Mouse (Mus musculus): ENCODE measurements around the gene Ric8b. TPM values are rescaled to one million over a fixed set of nuclear protein-coding genes. Genes with fewer than 3 reads are reported as not detected.

The Ric8b gene
- polyA plus RNA-seq, 1 experiment from 2014 or later: 15.5 TPM

DNA sequence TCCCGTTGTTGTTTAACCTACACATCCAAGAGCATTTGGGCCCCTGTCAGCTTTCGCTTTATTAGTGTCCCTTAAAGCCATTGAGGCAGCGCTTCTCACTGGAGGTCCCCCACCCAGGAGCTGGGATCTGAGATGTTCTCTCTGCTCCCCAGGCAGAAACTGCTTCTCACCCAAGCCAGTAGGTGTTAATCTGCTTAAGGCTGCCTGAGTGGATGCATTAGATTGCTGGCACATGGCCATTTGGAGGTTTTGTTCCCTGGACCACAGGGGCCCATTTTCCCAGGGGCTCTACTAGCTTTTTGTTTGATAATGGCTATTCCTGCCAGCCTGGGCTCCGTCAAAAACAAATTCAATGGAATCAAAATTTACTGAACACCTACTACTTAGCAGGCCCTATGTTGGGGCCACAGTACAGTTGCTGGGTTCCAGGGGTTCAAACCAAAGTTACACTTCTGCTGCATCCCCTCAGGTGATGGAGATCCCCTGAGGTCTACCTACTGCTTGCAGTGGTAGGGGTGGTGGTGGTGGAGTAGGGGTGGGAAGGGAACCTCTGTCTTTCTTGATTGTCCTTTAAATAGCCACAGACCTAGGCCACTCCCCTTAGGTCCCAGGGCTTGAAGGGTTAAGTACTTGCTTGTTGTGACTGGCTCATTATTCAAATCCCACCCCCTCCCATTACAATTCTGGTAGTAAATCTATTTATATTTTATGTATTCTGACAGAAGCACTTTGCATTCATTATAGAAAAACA lies 28.1 kb upstream of the Ric8b start:
- H3K4me3 ChIP-seq (ENCODE audit: low read length): no peak overlapping the region
- no peaks in the 10 kb centered on the region for H3K9me3 ChIP-seq (ENCODE audit: control insufficient read depth, low read length)
- H3K9ac ChIP-seq (ENCODE audit: low read depth, low read length): no peak overlapping the region
- ATAC-seq: no peak
- no peak overlapping the region for H3K27ac ChIP-seq (ENCODE audit: low read length)
- WGBS: 70% methylated on average over 4 of the region's 4 CpGs
- no peaks in the 10 kb centered on the region for H3K27me3 ChIP-seq (replicated peaks; ENCODE audit: control insufficient read depth, insufficient read depth, low read length)
- no peaks in the 10 kb centered on the region for H3K36me3 ChIP-seq (ENCODE audit: control insufficient read depth, insufficient read depth, low read length)
- peaks cover 6% of the 10 kb centered on the region; the same call in 1 of the 2 replicates for H3K4me1 ChIP-seq (ENCODE audit: control insufficient read depth, insufficient read depth, low read length)
- H3K4me2 ChIP-seq (ENCODE audit: low read depth, low read length): no peak overlapping the region

DNA sequence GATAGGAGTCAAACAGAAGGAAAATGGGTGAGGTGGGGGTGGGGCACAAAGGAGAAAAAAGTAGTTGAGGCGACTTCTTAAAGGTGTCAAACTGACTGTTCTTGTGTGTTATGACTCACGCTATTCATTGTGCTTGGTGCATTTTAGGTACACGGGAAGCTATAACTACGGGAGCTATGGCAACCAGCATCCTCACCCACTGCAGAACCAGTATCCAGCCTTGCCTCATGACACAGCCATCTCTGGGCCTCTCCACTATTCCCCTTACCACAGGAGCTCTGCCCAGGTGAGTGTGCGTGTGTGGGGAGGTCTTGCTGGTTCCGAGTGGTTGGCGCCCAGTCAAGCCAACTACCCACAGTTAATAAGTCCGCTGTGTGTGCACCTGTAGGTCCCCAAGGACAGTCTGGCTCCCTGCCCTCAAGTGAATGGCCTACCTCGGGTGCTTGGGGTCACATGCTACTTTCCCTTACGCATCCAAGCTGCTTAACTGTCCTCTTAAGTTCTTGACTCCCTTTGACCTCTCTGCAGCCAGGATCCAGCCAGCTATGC lies 21.5 kb upstream of the Ric8b start:
- Histone ChIP-seq H3K27ac (ENCODE audit: low read length) (no peak overlapping the region), H3K4me1 (ENCODE audit: control insufficient read depth, insufficient read depth, low read length) (no peaks in the 10 kb centered on the region), H3K9me3 (ENCODE audit: control insufficient read depth, low read length) (no peaks in the 10 kb centered on the region), H3K4me2 (ENCODE audit: low read depth, low read length) (no peak overlapping the region), H3K27me3 (replicated peaks; ENCODE audit: control insufficient read depth, insufficient read depth, low read length) (no peaks in the 10 kb centered on the region), H3K36me3 (ENCODE audit: control insufficient read depth, insufficient read depth, low read length) (no peaks in the 10 kb centered on the region), H3K9ac (ENCODE audit: low read depth, low read length) (no peak overlapping the region), H3K4me3 (ENCODE audit: low read length) (no peak overlapping the region)
- WGBS: 89% methylated on average over 10 of the region's 10 CpGs
- no peak for ATAC-seq

DNA sequence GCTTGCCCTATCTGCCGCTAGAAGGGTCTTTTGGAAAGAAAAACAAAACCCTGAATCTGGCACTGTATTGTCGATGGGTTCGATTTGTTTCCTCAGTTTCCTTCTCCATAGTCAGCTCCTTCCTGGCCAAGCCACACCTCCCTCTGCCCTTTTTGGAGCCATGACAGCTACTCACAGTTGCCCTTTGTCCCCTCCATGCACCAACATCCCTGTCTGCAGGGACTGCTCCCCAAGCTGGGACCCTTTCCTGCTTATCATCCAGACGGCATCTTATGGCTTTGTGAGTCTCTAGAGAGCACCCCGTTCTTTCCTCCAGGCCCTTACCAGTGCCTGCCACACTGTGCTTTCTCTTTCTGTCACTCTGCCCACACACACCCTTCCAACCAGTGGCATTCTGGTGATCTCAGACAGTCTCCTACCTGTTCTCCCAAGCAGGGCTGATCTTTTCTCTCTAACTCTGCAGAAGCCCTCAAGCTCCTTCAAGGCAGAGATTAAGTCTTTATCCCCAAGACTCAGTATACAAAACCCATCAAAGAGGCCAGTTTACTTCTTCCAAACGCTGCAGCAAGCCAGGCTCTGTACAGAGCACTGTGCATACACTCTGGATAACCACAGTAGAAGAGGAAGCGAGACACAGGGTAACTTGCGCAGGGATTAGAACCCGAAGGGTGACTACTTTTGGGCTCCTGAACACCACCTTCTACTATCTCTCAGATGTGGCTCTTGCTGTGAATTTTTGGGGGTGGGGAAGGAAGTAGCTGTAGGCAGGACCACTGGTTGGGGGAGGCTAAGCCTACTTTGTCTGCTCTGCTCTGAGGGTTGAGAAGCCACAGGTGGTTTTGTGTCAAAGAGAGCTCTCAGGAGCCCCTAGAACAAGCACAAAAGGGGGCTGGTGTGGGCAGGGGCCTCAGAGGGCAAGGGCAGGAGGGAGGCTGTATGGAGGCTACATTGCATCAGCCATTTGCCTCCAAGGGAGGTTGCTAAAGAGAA lies 20.2 kb upstream of the Ric8b start:
- Histone ChIP-seq H3K27ac (ENCODE audit: low read length) (no peak overlapping the region), H3K4me3 (ENCODE audit: low read length) (no peak overlapping the region), H3K9me3 (ENCODE audit: control insufficient read depth, low read length) (no peaks in the 10 kb centered on the region), H3K36me3 (ENCODE audit: control insufficient read depth, insufficient read depth, low read length) (no peaks in the 10 kb centered on the region), H3K4me2 (ENCODE audit: low read depth, low read length) (no peak overlapping the region), H3K4me1 (ENCODE audit: control insufficient read depth, insufficient read depth, low read length) (no peaks in the 10 kb centered on the region), H3K27me3 (replicated peaks; ENCODE audit: control insufficient read depth, insufficient read depth, low read length) (no peaks in the 10 kb centered on the region), H3K9ac (ENCODE audit: low read depth, low read length) (no peak overlapping the region)
- 68% methylated on average over 9 of the region's 9 CpGs for WGBS
- ATAC-seq: no peak

DNA sequence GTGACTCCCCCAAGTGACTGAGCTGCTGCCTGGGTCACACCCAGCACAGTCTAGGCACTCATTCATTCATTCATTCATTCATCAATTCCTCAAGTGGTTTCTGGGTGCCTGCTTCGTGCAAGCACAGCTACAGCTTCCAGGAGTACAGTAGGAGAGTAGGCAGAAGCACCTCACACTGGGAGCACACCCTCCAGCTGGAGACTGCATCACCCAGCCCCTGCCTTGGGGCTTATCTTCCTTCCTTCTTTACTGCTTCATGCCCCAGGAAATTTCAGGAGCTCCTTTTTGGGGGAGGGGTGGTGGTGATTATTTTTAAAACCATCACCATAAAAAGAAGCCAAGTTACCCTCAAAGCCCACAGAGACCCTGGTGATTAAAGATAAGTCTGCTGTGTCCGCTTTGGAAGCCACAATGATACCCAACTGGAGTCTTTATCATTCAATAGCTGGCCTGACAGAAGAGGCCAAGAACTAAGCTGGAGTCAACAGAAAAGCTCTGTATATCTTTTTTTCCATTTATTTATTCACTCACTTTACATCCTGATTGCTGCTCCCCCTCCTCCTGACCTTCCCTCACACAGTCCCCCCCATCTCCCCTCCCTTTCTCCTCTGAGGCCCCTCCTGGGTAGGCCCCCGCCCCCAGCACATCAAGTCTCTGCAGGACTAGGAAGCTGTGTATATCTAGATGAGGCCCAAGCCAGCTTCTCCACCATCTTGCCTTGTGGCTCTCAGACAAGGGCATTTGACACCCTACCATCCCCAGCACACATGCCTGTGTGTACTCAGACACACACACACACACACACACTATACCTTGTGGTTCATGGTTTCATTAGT lies 19.1 kb upstream of the Ric8b start:
- WGBS: 80% methylated on average over 3 of the region's 3 CpGs

DNA sequence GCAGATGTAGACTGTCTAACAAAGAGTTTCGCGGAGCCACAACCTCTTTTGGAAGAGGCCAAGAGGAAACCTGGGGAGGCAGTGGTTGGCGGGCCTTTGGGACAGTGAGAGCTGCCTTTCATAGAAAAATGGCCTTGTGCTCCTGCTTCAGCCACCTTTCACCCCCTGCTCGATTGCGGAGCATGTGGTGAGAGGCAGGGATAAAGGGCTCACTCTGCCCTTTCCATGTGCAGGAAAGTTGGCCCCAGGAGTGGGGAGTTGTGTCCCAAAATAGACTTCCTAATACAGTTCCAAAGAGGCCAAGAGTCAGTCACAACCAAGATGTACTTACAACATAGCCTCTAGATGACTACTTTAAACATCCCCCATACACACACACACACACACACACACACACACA lies 15.7 kb upstream of the Ric8b start:
- no peak overlapping the region for H3K27ac ChIP-seq (ENCODE audit: low read length)
- no peaks in the 10 kb centered on the region for H3K9me3 ChIP-seq (ENCODE audit: control insufficient read depth, low read length)
- no peak overlapping the region for H3K9ac ChIP-seq (ENCODE audit: low read depth, low read length)
- no peaks in the 10 kb centered on the region for H3K27me3 ChIP-seq (replicated peaks; ENCODE audit: control insufficient read depth, insufficient read depth, low read length)
- H3K4me3 ChIP-seq (ENCODE audit: low read length): no peak overlapping the region
- H3K36me3 ChIP-seq (ENCODE audit: control insufficient read depth, insufficient read depth, low read length): no peaks in the 10 kb centered on the region
- 78% methylated on average over 5 of the region's 5 CpGs for WGBS
- H3K4me2 ChIP-seq (ENCODE audit: low read depth, low read length): no peak overlapping the region
- H3K4me1 ChIP-seq (ENCODE audit: control insufficient read depth, insufficient read depth, low read length): peaks cover 8% of the 10 kb centered on the region
- no peak for ATAC-seq

More for the DNA sequence above, 19.1 kb upstream of the Ric8b start:
- Histone ChIP-seq H3K4me2 (ENCODE audit: low read depth, low read length) (no peak overlapping the region), H3K27ac (ENCODE audit: low read length) (no peak overlapping the region), H3K4me1 (ENCODE audit: control insufficient read depth, insufficient read depth, low read length) (peaks cover 3% of the 10 kb centered on the region), H3K9me3 (ENCODE audit: control insufficient read depth, low read length) (no peaks in the 10 kb centered on the region), H3K27me3 (replicated peaks; ENCODE audit: control insufficient read depth, insufficient read depth, low read length) (no peaks in the 10 kb centered on the region), H3K4me3 (ENCODE audit: low read length) (no peak overlapping the region), H3K36me3 (ENCODE audit: control insufficient read depth, insufficient read depth, low read length) (no peaks in the 10 kb centered on the region), H3K9ac (ENCODE audit: low read depth, low read length) (no peak overlapping the region)
- no peak for ATAC-seq

DNA sequence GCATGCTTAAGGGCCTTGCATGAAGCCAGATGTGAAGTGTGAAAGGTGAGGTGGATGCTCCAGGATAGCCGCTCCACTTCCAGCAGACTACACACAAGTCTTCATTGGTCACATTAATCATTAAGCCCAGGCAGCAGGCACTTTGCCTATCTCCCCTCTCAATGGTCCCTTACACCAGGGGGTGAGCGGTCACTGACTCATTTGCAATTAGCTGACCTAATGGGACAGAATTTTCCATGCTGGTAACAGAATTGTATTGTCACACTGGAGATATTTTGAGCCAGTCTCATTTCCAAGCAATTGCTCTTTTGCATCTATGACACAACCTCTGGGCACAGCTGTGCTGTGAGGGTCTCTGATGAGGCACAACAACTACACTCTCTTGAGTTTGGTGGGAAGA lies 15.2 kb upstream of the Ric8b start:
- WGBS: 69% methylated on average over 2 of the region's 2 CpGs

DNA sequence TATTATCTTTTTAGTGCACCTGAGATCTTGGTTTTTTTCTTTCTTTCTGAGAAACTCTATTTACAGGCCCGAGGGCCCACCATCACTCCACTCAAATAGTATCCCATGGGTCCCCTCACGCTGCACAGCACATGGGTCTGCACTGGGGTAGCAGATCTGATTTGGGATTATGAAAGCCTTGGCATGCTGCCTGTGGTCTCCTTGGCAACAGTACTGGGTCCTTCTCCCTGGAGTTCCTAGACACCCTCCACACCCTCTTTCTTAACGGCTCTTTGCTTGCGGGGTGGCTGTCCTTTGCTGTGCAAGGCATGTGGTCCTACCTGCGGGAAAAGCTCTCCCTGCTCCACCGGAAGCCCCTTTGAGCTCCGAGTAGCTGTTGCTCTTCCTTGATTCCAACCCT lies 14.1 kb upstream of the Ric8b start:
- H3K4me2 ChIP-seq (ENCODE audit: low read depth, low read length): peak overlapping the region; percentile 43; the same call in 1 of the 2 replicates
- ATAC-seq: no peak

More for the DNA sequence above, 15.2 kb upstream of the Ric8b start:
- H3K4me1 ChIP-seq (ENCODE audit: control insufficient read depth, insufficient read depth, low read length): peaks cover 8% of the 10 kb centered on the region
- H3K4me2 ChIP-seq (ENCODE audit: low read depth, low read length): no peak overlapping the region
- no peaks in the 10 kb centered on the region for H3K27me3 ChIP-seq (replicated peaks; ENCODE audit: control insufficient read depth, insufficient read depth, low read length)
- H3K9me3 ChIP-seq (ENCODE audit: control insufficient read depth, low read length): no peaks in the 10 kb centered on the region
- ATAC-seq: no peak
- H3K27ac ChIP-seq (ENCODE audit: low read length): no peak overlapping the region
- H3K4me3 ChIP-seq (ENCODE audit: low read length): no peak overlapping the region
- H3K9ac ChIP-seq (ENCODE audit: low read depth, low read length): no peak overlapping the region
- H3K36me3 ChIP-seq (ENCODE audit: control insufficient read depth, insufficient read depth, low read length): no peaks in the 10 kb centered on the region

DNA sequence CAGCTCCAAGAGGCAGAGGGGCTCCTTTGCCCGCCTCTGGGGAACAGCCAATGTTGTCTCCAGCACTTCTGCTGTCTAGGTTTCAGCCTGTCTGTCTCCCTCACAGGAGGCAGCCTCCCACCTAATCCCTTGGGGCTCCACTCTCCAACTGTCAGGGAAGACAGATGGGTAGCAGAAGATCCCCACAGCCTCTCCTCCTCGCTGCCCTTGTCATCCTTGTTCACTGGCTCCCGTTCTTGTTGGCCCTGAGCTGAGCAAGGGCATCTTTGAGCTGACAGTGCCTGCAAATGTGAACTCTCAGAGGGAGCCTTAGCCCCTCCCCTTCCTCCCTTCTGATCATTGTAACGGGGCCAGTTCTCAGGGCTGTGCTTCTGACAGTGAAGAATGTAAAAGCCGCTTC lies 13.7 kb upstream of the Ric8b start:
- Histone ChIP-seq H3K4me1 (ENCODE audit: control insufficient read depth, insufficient read depth, low read length) (peaks cover 8% of the 10 kb centered on the region), H3K4me3 (ENCODE audit: low read length) (peak overlapping the region; percentile 5; the same call in 1 of the 2 replicates), H3K4me2 (ENCODE audit: low read depth, low read length) (peak overlapping the region; percentile 43; the same call in 1 of the 2 replicates), H3K27me3 (replicated peaks; ENCODE audit: control insufficient read depth, insufficient read depth, low read length) (no peaks in the 10 kb centered on the region), H3K36me3 (ENCODE audit: control insufficient read depth, insufficient read depth, low read length) (no peaks in the 10 kb centered on the region), H3K9ac (ENCODE audit: low read depth, low read length) (0 out of 2 replicates have a peak overlapping the region, but pooled peaks have one; percentile 40), H3K27ac (ENCODE audit: low read length) (no peak overlapping the region), H3K9me3 (ENCODE audit: control insufficient read depth, low read length) (no peaks in the 10 kb centered on the region)
- ATAC-seq: 0 out of 2 replicates have a peak, but pooled peaks have one; percentile 25
- 14% methylated on average over 5 of the region's 5 CpGs for WGBS

More for the DNA sequence above, 14.1 kb upstream of the Ric8b start:
- Histone ChIP-seq H3K27ac (ENCODE audit: low read length) (no peak overlapping the region), H3K4me1 (ENCODE audit: control insufficient read depth, insufficient read depth, low read length) (peaks cover 8% of the 10 kb centered on the region), H3K27me3 (replicated peaks; ENCODE audit: control insufficient read depth, insufficient read depth, low read length) (no peaks in the 10 kb centered on the region), H3K9me3 (ENCODE audit: control insufficient read depth, low read length) (no peaks in the 10 kb centered on the region), H3K4me3 (ENCODE audit: low read length) (no peak overlapping the region), H3K9ac (ENCODE audit: low read depth, low read length) (0 out of 2 replicates have a peak overlapping the region, but pooled peaks have one; percentile 40), H3K36me3 (ENCODE audit: control insufficient read depth, insufficient read depth, low read length) (no peaks in the 10 kb centered on the region)
- 40% methylated on average over 7 of the region's 7 CpGs for WGBS
